Mouse (Mus musculus) liver, embryonic 16.5 days (tissue): ENCODE results near the gene Tubgcp2. TPM values are rescaled to one million over a fixed set of nuclear protein-coding genes. Genes with fewer than 3 reads are reported as not detected.

Experiments used
- ATAC-seq: fragments of 200-750 bp; cut with Nextera tagmentation; 2 replicates; pipeline ENCODE4 v1.8.0; 2017; ENCODE audit warnings: low read depth, mild to moderate bottlenecking, moderate number of reproducible peaks, moderate library complexity
- H3K27ac ChIP-seq: fragments of 300-500 bp; sonication (generic); 2 replicates; pipeline ENCODE4 v1.5.1; 2014; ENCODE audit warnings: mild to moderate bottlenecking, low read length
- H3K27me3 ChIP-seq: fragments of 300-500 bp; sonication (generic); 2 replicates; pipeline ENCODE4 v1.6.1; 2014; ENCODE audit warnings: low read depth, low read length, mixed read lengths; ENCODE audit not compliant: control insufficient read depth, insufficient read depth
- H3K36me3 ChIP-seq: fragments of 300-500 bp; sonication (generic); 2 replicates; pipeline ENCODE4 v1.6.1; 2014; ENCODE audit warnings: mild to moderate bottlenecking; ENCODE audit not compliant: control insufficient read depth, insufficient read depth
- H3K4me1 ChIP-seq: fragments of 300-500 bp; sonication (generic); 2 replicates; pipeline ENCODE4 v1.6.1; 2014; ENCODE audit warnings: low read depth, low read length, mixed read lengths; ENCODE audit not compliant: control insufficient read depth
- H3K4me2 ChIP-seq: fragments of 300-500 bp; sonication (generic); 2 replicates; pipeline ENCODE4 v1.6.1; 2014; ENCODE audit warnings: low read depth, low read length, mixed read lengths
- H3K4me3 ChIP-seq: fragments of 300-500 bp; sonication (generic); 2 replicates; pipeline ENCODE4 v1.5.1; 2014; ENCODE audit warnings: low read depth, mild to moderate bottlenecking, low read length
- H3K9ac ChIP-seq: fragments of 300-500 bp; sonication (generic); 2 replicates; pipeline ENCODE4 v1.6.1; 2014; ENCODE audit warnings: low read depth, low read length
- H3K9me3 ChIP-seq: fragments of 300-500 bp; sonication (generic); replicated peaks from 2 replicates; pipeline ENCODE4 v1.6.1; 2016; ENCODE audit warnings: low read length; ENCODE audit not compliant: control insufficient read depth
- WGBS: fragments of 180-500 bp; shearing (Covaris S2); extraction: QIAGEN DNeasy Blood & Tissue Kit; methylation state at CpG from one replicate; pipeline ENCODE4 v1.1.7; 2014; ENCODE audit not compliant: insufficient replicate concordance; 5-methylcytosine and 5-hydroxymethylcytosine counted together
- polyA plus RNA-seq: library from polyadenylated mRNA; unstranded; fragments of >200 nt; fragmentation: Nextera tagmentation; extraction: Ambion mirVana; gene quantifications from 2 replicates; pipeline ENCODE4 v1.2.1, GENCODE M21; 2015

Gene Tubgcp2
- polyA plus RNA-seq, 1 experiment from 2014 or later, result 22.2 TPM

DNA sequence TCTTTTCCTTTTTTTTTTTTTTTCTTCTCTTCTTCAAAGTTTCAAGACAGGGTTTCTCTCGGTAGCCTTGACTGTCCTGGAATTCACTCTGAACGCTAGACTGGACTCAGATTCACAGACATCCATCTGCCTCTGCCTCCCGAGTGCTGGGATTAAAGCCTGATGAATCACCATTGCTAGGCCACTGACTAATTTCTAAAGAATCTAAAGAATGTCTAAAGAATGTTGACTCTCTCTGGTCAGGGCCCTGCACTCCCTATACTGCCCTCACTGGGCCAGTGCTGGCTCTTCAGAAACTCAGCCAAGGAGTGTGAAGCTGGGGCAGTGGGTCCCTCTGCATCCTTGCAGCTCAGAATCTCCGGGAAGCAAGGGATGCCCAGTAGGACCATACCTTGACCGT, 61.0 kb downstream of the Tubgcp2 start:
- Histone ChIP-seq H3K9ac (no peak overlapping the region), H3K4me2 (no peak overlapping the region), H3K4me3 (no peak overlapping the region), H3K4me1 (peaks cover 11% of the 10 kb centered on the region), H3K36me3 (no peaks in the 10 kb centered on the region), H3K9me3 (no peaks in the 10 kb centered on the region), H3K27me3 (no peaks in the 10 kb centered on the region), H3K27ac (no peak overlapping the region)
- 54% methylated on average over 5 of the region's 5 CpGs for WGBS
- ATAC-seq, result no peak

DNA sequence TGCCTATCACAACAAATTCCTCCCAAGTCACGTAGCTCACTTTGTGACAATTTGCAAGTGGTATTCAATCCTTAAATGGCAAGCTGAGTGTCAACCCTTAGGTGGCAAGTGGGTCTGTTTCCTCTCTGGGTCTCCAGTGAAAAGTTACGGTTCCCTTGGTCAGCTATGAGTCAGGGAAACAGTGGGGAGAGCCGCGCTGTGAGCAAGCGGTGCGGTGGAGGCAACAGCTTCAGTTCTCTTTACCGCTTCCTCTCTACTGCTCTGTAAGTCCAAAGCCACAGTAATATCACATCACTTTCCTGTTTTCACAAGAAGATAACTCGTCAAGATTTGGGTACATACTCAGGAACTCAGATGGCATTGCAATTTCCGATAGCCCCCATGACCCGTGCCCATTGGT, 62.2 kb downstream of the Tubgcp2 start:
- Histone ChIP-seq H3K27me3 (no peaks in the 10 kb centered on the region), H3K9me3 (no peaks in the 10 kb centered on the region), H3K4me1 (peaks cover 11% of the 10 kb centered on the region), H3K4me3 (no peak overlapping the region), H3K27ac (peak overlapping the region; percentile 42), H3K9ac (no peak overlapping the region), H3K36me3 (no peaks in the 10 kb centered on the region), H3K4me2 (no peak overlapping the region)
- 20% methylated on average over 10 of the region's 10 CpGs for WGBS
- ATAC-seq, result peak; percentile 27; the same call in 1 of the 2 replicates

DNA sequence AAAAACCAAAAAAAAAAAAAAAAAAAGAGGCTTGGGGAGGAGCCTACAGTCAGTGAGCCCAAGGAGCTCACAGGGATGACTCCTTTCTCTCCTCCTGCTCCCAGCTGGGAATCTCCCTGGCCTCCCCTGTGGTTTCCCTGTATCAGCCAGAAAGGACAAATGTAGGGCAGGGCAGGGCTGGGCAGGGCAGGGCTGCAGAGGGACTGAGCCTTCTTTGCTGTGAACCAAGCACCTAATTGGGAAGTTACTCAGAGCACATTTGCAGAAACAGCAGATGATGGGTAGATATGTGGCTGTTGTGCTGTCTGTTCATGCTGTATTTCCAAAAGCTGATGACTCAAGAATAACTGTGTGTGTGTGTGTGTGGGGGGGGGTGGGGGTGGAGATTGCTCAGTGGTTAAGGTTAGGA, 63.5 kb downstream of the Tubgcp2 start:
- no peak overlapping the region for H3K27ac ChIP-seq
- no peaks in the 10 kb centered on the region for H3K27me3 ChIP-seq
- H3K4me3 ChIP-seq, result no peak overlapping the region
- no peak overlapping the region for H3K9ac ChIP-seq
- no peaks in the 10 kb centered on the region for H3K9me3 ChIP-seq
- H3K4me2 ChIP-seq, result no peak overlapping the region
- H3K4me1 ChIP-seq, result no peaks in the 10 kb centered on the region
- peak; percentile 8; the same call in 1 of the 2 replicates for ATAC-seq
- no peaks in the 10 kb centered on the region for H3K36me3 ChIP-seq

DNA sequence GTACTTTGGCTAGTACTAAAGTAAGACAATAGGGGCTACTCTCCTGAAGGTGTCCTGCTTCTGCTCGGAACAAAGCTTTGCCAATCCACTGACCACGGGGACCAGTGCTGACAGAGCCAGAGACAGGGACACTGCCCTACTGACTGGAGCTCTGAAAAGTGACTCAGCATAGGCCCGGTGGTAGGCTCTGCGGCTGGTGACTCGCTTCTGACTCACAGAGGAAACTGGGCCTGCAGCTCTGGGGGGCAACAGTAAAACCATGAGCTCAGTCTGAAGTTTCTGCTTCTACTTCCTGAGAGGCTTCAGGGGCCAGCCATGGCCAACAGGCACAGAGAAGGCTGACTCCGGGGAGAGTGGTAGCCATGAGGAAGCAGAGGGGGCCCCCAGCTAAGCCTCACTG, 65.0 kb downstream of the Tubgcp2 start:
- Histone ChIP-seq H3K9ac (no peak overlapping the region), H3K27me3 (no peaks in the 10 kb centered on the region), H3K4me2 (no peak overlapping the region), H3K27ac (no peak overlapping the region), H3K4me1 (no peaks in the 10 kb centered on the region), H3K4me3 (no peak overlapping the region), H3K9me3 (no peaks in the 10 kb centered on the region), H3K36me3 (no peaks in the 10 kb centered on the region)
- ATAC-seq, result 0 out of 2 replicates have a peak, but pooled peaks have one; percentile 22
- WGBS, result 17% methylated on average over 6 of the region's 6 CpGs

GRCm38 (mm10) chr7:139970979-139971378, 65.5 kb downstream of the Tubgcp2 start:
- Histone ChIP-seq H3K4me2 (no peak overlapping the region), H3K9me3 (no peaks in the 10 kb centered on the region), H3K27ac (no peak overlapping the region), H3K9ac (no peak overlapping the region), H3K4me3 (no peak overlapping the region), H3K27me3 (no peaks in the 10 kb centered on the region), H3K36me3 (no peaks in the 10 kb centered on the region), H3K4me1 (no peaks in the 10 kb centered on the region)
- ATAC-seq, result 0 out of 2 replicates have a peak, but pooled peaks have one; percentile 6
- WGBS, result 51% methylated on average over 5 of the region's 5 CpGs

- no peaks in the 10 kb centered on the region for H3K9me3 ChIP-seq
- no peak overlapping the region for H3K27ac ChIP-seq
- H3K4me3 ChIP-seq, result no peak overlapping the region
- H3K4me2 ChIP-seq, result no peak overlapping the region
- ATAC-seq, result no peak
- no peaks in the 10 kb centered on the region for H3K27me3 ChIP-seq
- H3K36me3 ChIP-seq, result no peaks in the 10 kb centered on the region
- H3K4me1 ChIP-seq, result no peaks in the 10 kb centered on the region
- WGBS, result 55% methylated on average over 10 of the region's 10 CpGs
- no peak overlapping the region for H3K9ac ChIP-seq
Observed at GRCm38 (mm10) chr7:139970216-139970919, 66.1 kb downstream of the Tubgcp2 start.

DNA sequence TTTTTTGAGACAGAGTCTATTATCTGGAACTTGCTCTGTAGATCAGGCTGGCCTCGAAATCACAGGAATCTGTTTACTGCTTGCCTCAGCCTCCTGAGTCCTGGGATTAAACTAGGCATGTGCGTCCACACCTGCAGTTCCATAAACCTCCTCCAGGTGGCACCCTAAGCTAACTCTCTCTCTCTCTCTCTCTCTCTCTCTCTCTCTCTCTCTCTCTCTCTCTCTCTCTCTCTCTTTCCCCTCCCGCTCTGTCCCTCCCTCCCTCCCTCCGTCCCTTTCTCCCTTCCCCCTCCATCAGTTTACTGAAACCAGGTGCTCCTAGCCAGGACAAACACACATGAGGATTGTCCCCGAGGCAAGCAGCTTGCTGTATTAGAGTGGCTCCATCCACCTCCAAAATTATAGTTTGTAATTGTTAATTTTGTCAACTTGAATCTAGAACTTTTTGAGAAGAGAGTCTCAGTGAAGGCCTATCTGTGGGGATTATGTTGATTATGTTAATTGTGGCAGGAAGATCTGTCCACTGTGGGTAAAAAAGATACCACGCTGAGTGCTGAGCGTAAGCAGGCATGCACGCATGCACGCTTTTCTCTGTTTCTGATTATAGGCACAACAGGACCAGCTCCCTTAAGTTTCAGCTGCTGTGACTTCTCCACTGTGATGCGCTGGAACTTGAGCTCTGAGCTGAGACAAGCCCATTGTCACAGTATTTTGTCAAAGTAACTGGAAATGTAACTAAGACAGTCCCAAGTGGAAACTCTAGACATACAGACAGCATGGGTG, 66.9 kb downstream of the Tubgcp2 start:
- no peak for ATAC-seq
- Histone ChIP-seq H3K4me1 (no peaks in the 10 kb centered on the region), H3K4me3 (no peak overlapping the region), H3K9ac (no peak overlapping the region), H3K4me2 (no peak overlapping the region), H3K27me3 (no peaks in the 10 kb centered on the region), H3K27ac (no peak overlapping the region), H3K36me3 (no peaks in the 10 kb centered on the region), H3K9me3 (no peaks in the 10 kb centered on the region)
- WGBS, result 42% methylated on average over 10 of the region's 10 CpGs

DNA sequence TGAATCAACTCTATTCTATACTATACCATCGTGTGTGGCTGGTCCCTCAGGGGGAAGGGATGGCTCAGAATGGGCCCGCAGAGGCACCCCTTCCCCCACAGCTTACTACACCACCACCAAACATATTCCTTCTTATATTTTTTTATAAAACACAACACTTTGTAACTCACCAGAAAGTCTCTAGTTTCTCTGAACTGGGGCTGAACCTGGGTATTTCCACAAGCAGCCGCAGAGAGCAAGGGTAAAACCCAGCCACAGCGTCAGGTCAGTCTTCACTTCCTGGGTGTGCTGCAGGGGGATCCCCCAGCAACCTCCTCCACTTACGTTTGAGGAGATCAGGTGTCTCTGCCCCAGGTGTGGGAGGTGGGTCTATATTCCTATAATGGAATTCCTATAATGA, 68.0 kb downstream of the Tubgcp2 start:
- H3K36me3 ChIP-seq, result no peaks in the 10 kb centered on the region
- no peak overlapping the region for H3K4me3 ChIP-seq
- no peak for ATAC-seq
- no peaks in the 10 kb centered on the region for H3K27me3 ChIP-seq
- H3K27ac ChIP-seq, result no peak overlapping the region
- no peak overlapping the region for H3K9ac ChIP-seq
- H3K4me1 ChIP-seq, result no peaks in the 10 kb centered on the region
- WGBS, result 48% methylated on average over 5 of the region's 5 CpGs
- no peak overlapping the region for H3K4me2 ChIP-seq
- no peaks in the 10 kb centered on the region for H3K9me3 ChIP-seq

DNA sequence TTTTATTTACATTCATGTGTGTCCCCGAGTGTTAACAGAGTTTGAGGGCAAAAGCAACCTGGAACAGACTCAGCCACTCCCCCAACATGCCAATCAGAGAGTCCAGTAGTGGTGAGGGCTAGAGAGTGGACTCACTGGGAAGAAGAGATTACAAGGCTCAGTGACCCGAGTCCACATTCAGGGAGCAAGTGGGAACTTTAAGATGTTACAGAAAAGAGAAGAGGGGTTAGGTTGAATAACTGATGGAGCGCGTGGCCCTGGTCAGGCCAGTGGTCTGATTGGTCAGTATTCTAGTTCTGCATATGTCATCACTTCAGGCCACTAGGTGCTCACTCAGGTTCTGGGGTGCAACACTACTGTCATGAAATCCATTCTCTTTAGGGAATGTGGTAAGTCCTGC, 69.3 kb downstream of the Tubgcp2 start:
- Histone ChIP-seq H3K36me3 (no peaks in the 10 kb centered on the region), H3K4me1 (no peaks in the 10 kb centered on the region), H3K9me3 (no peaks in the 10 kb centered on the region), H3K27me3 (no peaks in the 10 kb centered on the region), H3K27ac (no peak overlapping the region), H3K4me3 (no peak overlapping the region), H3K4me2 (no peak overlapping the region), H3K9ac (no peak overlapping the region)
- no peak for ATAC-seq
- WGBS, result 40% methylated on average over 4 of the region's 4 CpGs
